Mouse (Mus musculus) ES-E14 (cell line): ENCODE measurements around the gene Grin1.

Experiments
- CHD2 ChIP-seq: IDR thresholded peaks from 2 replicates; pipeline ENCODE4 v1.6.1; 2014; ENCODE audit warnings: mild to moderate bottlenecking, low read depth, low read length, inconsistent platforms
- HCFC1 ChIP-seq: IDR thresholded peaks from 2 replicates; pipeline ENCODE4 v1.6.1; 2012; ENCODE audit warnings: low read length, inconsistent platforms, borderline replicate concordance; ENCODE audit not compliant: insufficient read depth
- MAFK ChIP-seq: IDR thresholded peaks from 2 replicates; pipeline ENCODE4 v1.6.1; 2014; ENCODE audit warnings: mild to moderate bottlenecking, low read depth, low read length, inconsistent platforms; ENCODE audit not compliant: insufficient read depth
- ZNF384 ChIP-seq: IDR thresholded peaks from 2 replicates; pipeline ENCODE4 v1.6.1; 2012; ENCODE audit warnings: low read depth, low read length, inconsistent platforms

- TF ChIP-seq CHD2 (no peak), HCFC1 (no peak), MAFK (no peak), ZNF384 (no peak)
Measured at GRCm38 (mm10) chr2:25326036-25326435, 7.0 kb upstream of the Grin1 start.
